Mouse (Mus musculus) limb, embryonic 10.5 days (tissue): ENCODE data around the gene Xcl1. TPM values are rescaled to one million over a fixed set of nuclear protein-coding genes. Genes with fewer than 3 reads are reported as not detected.
"Not testable (repeated sequence)": the region's sequence is repeated elsewhere in the genome, so short reads cannot be mapped to it uniquely, and the experiment has no call there.

Experiments used
- DNase-seq: peaks from one replicate; pipeline ENCODE4 v3.0.0-alpha.2; 2017; ENCODE audit warnings: low spot score
- H3K27ac ChIP-seq: fragments of 300-500 bp; sonication (generic); 2 replicates; pipeline ENCODE4 v1.5.1; 2016; ENCODE audit warnings: mild to moderate bottlenecking
- H3K27me3 ChIP-seq: fragments of 300-500 bp; sonication (generic); 2 replicates; pipeline ENCODE4 v1.6.1; 2016; ENCODE audit warnings: low read depth, mild to moderate bottlenecking; ENCODE audit not compliant: poor library complexity, severe bottlenecking
- H3K36me3 ChIP-seq: fragments of 300-500 bp; sonication (generic); 2 replicates; pipeline ENCODE4 v1.6.1; 2016; ENCODE audit warnings: mild to moderate bottlenecking, moderate library complexity
- H3K4me1 ChIP-seq: fragments of 300-500 bp; sonication (generic); 2 replicates; pipeline ENCODE4 v1.6.1; 2016
- H3K4me3 ChIP-seq: fragments of 300-500 bp; sonication (generic); 2 replicates; pipeline ENCODE4 v1.5.1; 2016; ENCODE audit warnings: mild to moderate bottlenecking, moderate library complexity
- H3K9me3 ChIP-seq: fragments of 300-500 bp; sonication (generic); replicated peaks from 2 replicates; pipeline ENCODE4 v1.6.1; 2016; ENCODE audit warnings: mild to moderate bottlenecking
- WGBS: fragments of 180-500 bp; shearing (Covaris S2); methylation state at CpG from one replicate; pipeline ENCODE4 v1.1.7; 2016; 5-methylcytosine and 5-hydroxymethylcytosine counted together
- polyA plus RNA-seq: library from polyadenylated mRNA; unstranded; fragments of >200 nt; fragmentation: Nextera tagmentation; extraction: Ambion mirVana; gene quantifications from 2 replicates; pipeline ENCODE4 v1.2.1, GENCODE M21; 2016

The Xcl1 gene
- not detected in 2 replicates for polyA plus RNA-seq

- 73% methylated on average over 9 of the region's 9 CpGs for whole genome bisulfite sequencing
- no peak for DNase-seq
- Histone ChIP-seq H3K4me1 (no peaks in the 10 kb centered on the region), H3K4me3 (no peak within 1 kb of the TSS), H3K27me3 (no peaks in the 10 kb centered on the region), H3K27ac (no peak within 1 kb of the TSS), H3K36me3 (no peaks in the 10 kb centered on the region), H3K9me3 (no peaks in the 10 kb centered on the region)
These were observed at the start of gene Xcl1 for GRCm38 (mm10) chr1:164935477-164936044. TSS of gene Xcl1 (minus strand) at chr1:164935527.

GRCm38 (mm10) chr1:164984681-164985080 lies 49.4 kb upstream of the Xcl1 start:
- H3K4me1 ChIP-seq, DNase-seq, H3K27me3 ChIP-seq, H3K9me3 ChIP-seq, H3K27ac ChIP-seq, H3K4me3 ChIP-seq, H3K36me3 ChIP-seq: not testable (repeated sequence)
- WGBS = 93% methylated on average over 10 of the region's 10 CpGs

- Histone ChIP-seq H3K4me1 (no peaks in the 10 kb centered on the region), H3K36me3 (no peaks in the 10 kb centered on the region), H3K9me3 (no peaks in the 10 kb centered on the region), H3K27me3 (no peaks in the 10 kb centered on the region), H3K4me3 (no peak overlapping the region), H3K27ac (no peak overlapping the region)
- DNase-seq = no peak
These were observed 42.0 kb upstream of the Xcl1 start for GRCm38 (mm10) chr1:164977351-164977750.

- no peaks in the 10 kb centered on the region for H3K27me3 ChIP-seq
- no peaks in the 10 kb centered on the region for H3K4me1 ChIP-seq
- no peak overlapping the region for H3K4me3 ChIP-seq
- 85% methylated on average over 7 of the region's 7 CpGs for WGBS
- H3K27ac ChIP-seq = no peak overlapping the region
- DNase-seq = no peak
- H3K36me3 ChIP-seq = no peaks in the 10 kb centered on the region
- no peaks in the 10 kb centered on the region for H3K9me3 ChIP-seq
These were observed 40.4 kb upstream of the Xcl1 start for GRCm38 (mm10) chr1:164975729-164976128.

GRCm38 (mm10) chr1:164975276-164975675 lies 39.9 kb upstream of the Xcl1 start:
- WGBS = 89% methylated on average over 3 of the region's 3 CpGs
- no peaks in the 10 kb centered on the region for H3K9me3 ChIP-seq

GRCm38 (mm10) chr1:164973790-164974189 lies 38.5 kb upstream of the Xcl1 start:
- DNase-seq = no peak
- Histone ChIP-seq H3K9me3 (no peaks in the 10 kb centered on the region), H3K4me3 (no peak overlapping the region), H3K4me1 (no peaks in the 10 kb centered on the region), H3K27ac (no peak overlapping the region), H3K36me3 (no peaks in the 10 kb centered on the region), H3K27me3 (no peaks in the 10 kb centered on the region)
- WGBS = 67% methylated on average over 3 of the region's 3 CpGs

More at GRCm38 (mm10) chr1:164975276-164975675, 39.9 kb upstream of the Xcl1 start:
- Histone ChIP-seq H3K27ac (no peak overlapping the region), H3K36me3 (no peaks in the 10 kb centered on the region), H3K4me1 (no peaks in the 10 kb centered on the region), H3K4me3 (no peak overlapping the region), H3K27me3 (no peaks in the 10 kb centered on the region)
- no peak for DNase-seq

GRCm38 (mm10) chr1:164973341-164973740 lies 38.0 kb upstream of the Xcl1 start:
- H3K4me1 ChIP-seq = no peaks in the 10 kb centered on the region
- 88% methylated on average over 1 of the region's 1 CpGs for WGBS
- H3K36me3 ChIP-seq = no peaks in the 10 kb centered on the region
- no peak for DNase-seq
- H3K27ac ChIP-seq = no peak overlapping the region
- no peaks in the 10 kb centered on the region for H3K9me3 ChIP-seq
- no peaks in the 10 kb centered on the region for H3K27me3 ChIP-seq
- H3K4me3 ChIP-seq = no peak overlapping the region

GRCm38 (mm10) chr1:164972744-164973143 lies 37.4 kb upstream of the Xcl1 start:
- Histone ChIP-seq H3K9me3 (no peaks in the 10 kb centered on the region), H3K27me3 (no peaks in the 10 kb centered on the region), H3K27ac (no peak overlapping the region), H3K4me1 (no peaks in the 10 kb centered on the region), H3K36me3 (no peaks in the 10 kb centered on the region), H3K4me3 (no peak overlapping the region)
- WGBS = 84% methylated on average over 5 of the region's 5 CpGs
- no peak for DNase-seq

GRCm38 (mm10) chr1:164966095-164966698 lies 30.9 kb upstream of the Xcl1 start:
- no peak for DNase-seq
- H3K36me3 ChIP-seq = no peaks in the 10 kb centered on the region
- H3K4me1 ChIP-seq = peaks cover 5% of the 10 kb centered on the region
- no peak overlapping the region for H3K4me3 ChIP-seq
- H3K27me3 ChIP-seq = no peaks in the 10 kb centered on the region
- 61% methylated on average over 8 of the region's 8 CpGs for WGBS
- H3K27ac ChIP-seq = no peak overlapping the region
- no peaks in the 10 kb centered on the region for H3K9me3 ChIP-seq

- no peaks in the 10 kb centered on the region for H3K9me3 ChIP-seq
- H3K4me3 ChIP-seq = no peak overlapping the region
- no peaks in the 10 kb centered on the region for H3K36me3 ChIP-seq
- H3K4me1 ChIP-seq = no peaks in the 10 kb centered on the region
- H3K27me3 ChIP-seq = no peaks in the 10 kb centered on the region
- WGBS = 60% methylated on average over 2 of the region's 2 CpGs
- no peak for DNase-seq
- H3K27ac ChIP-seq = no peak overlapping the region
These were observed 25.3 kb upstream of the Xcl1 start for GRCm38 (mm10) chr1:164960610-164961009.

- no peak for DNase-seq
These were observed 24.6 kb upstream of the Xcl1 start for GRCm38 (mm10) chr1:164959787-164960385.

GRCm38 (mm10) chr1:164959160-164959559 lies 23.8 kb upstream of the Xcl1 start:
- H3K27me3 ChIP-seq = no peaks in the 10 kb centered on the region
- DNase-seq = no peak
- H3K4me1 ChIP-seq = no peaks in the 10 kb centered on the region
- H3K9me3 ChIP-seq = no peaks in the 10 kb centered on the region
- H3K4me3 ChIP-seq = no peak overlapping the region
- no peaks in the 10 kb centered on the region for H3K36me3 ChIP-seq
- 76% methylated on average over 3 of the region's 3 CpGs for WGBS
- H3K27ac ChIP-seq = no peak overlapping the region

More at GRCm38 (mm10) chr1:164959787-164960385, 24.6 kb upstream of the Xcl1 start:
- no peaks in the 10 kb centered on the region for H3K9me3 ChIP-seq
- no peaks in the 10 kb centered on the region for H3K4me1 ChIP-seq
- no peaks in the 10 kb centered on the region for H3K36me3 ChIP-seq
- WGBS = 71% methylated on average over 11 of the region's 11 CpGs
- no peak overlapping the region for H3K4me3 ChIP-seq
- H3K27me3 ChIP-seq = no peaks in the 10 kb centered on the region
- no peak overlapping the region for H3K27ac ChIP-seq

- Histone ChIP-seq H3K9me3 (no peaks in the 10 kb centered on the region), H3K4me1 (no peaks in the 10 kb centered on the region), H3K27ac (no peak overlapping the region), H3K36me3 (no peaks in the 10 kb centered on the region), H3K4me3 (no peak overlapping the region), H3K27me3 (no peaks in the 10 kb centered on the region)
- 92% methylated on average over 3 of the region's 3 CpGs for WGBS
- DNase-seq = no peak
These were observed 22.6 kb upstream of the Xcl1 start for GRCm38 (mm10) chr1:164957974-164958373.
